Mouse (Mus musculus) mammary gland, adult 2 months (tissue): Measurements from ENCODE around the gene Bcar1. TPM values are rescaled to one million over a fixed set of nuclear protein-coding genes. Genes with fewer than 3 reads are reported as not detected.

Experiments used
- polyA plus RNA-seq: library from polyadenylated mRNA; depleted of rRNA; stranded (reverse); fragments of >200 nt; gene quantifications from 2 replicates; pipeline ENCODE4 v1.2.3, GENCODE M21; 2012; ENCODE audit warnings: low replicate concordance; rRNA removed

Bcar1 gene
- polyA plus RNA-seq: 60.5 and 75.5 TPM in 2 replicates

DNA sequence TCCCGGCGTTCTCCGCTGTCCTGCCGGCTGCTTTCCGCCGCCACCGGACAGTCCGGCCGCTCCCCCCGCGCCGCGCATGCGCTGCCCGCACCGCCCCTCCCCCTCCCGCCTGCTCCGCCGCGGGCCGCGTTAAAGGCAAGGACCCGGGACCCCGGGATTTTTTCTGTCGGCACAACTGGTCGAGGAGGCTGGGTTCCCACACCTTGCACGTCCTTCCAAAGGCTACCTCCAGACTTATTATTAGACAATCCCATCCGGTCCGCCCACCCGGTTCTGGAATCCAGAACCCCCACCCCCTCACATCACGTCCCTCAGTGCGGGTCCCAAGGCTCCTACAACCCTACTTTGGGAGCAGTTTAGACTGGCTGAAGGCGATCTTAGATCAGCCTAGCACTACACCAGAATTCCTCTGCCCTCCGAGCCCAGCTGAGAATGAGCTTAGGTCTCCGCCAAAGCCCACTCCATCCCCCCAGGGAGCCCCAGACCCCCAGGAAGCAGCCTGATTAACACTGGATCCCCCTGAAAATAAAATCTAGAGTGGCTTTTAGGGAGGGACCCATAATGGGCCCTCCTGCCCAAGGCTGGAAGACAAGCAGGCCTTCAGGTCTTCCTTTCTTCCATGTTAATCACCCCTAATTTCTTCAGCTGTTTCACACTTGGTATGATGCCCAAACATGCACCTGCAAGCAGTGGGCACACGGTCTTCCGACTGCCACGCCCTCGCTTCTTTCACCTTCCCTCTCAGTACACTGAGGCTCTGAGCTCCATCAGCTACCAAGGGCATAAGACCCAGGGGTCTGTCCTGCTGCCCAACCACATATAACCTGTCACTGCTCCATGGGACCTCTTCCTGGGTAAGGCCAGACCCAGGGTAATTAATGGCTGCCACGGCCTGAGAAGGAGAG lies at the start of gene Bcar1:
Gene Bcar1, minus strand, starts transcription at position 18 of the 905 bp plus-strand sequence.

DNA sequence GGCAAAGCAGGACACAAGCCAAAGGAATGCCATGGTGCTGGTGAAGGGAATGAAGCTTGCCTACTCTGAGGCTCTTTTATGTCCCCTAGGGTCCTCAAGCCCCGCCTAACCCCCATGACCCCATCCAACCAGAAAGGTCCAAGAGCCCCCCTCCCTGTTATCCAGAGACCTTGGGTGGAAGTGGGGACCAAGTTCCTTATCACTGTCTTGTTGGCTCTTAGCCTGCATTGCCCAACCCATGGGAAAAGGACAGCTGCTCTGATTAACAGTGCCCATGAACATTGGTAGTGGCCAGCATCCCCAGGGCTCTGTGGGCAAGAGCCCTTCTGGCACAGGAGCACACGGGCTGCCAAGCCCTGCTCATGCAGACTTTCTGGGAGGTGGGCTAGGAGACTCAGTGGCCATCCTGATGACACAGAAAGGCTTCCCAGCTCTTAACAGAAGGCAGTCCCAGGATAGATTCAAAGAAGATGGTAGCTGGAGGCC lies 52.6 kb downstream of the Bcar1 start, which contains the start of gene Ctrb1:
Gene Ctrb1, minus strand, starts transcription at position 51 of the 486 bp plus-strand sequence.

Other genes with a start within 250 kb of the Bcar1 start
- gene Wdr59, start 221.7 kb downstream of the Bcar1 start, polyA plus RNA-seq: 6.7 and 10.4 TPM in 2 replicates
- gene Znrf1, start 207.7 kb downstream of the Bcar1 start, polyA plus RNA-seq: 102 and 160 TPM in 2 replicates
- 52.1 and 55.6 TPM in 2 replicates for gene Ldhd, start 113.4 kb downstream of the Bcar1 start, polyA plus RNA-seq
- gene Zfp1, start 100.4 kb downstream of the Bcar1 start, polyA plus RNA-seq: 4.7 and 4.9 TPM in 2 replicates
- gene Ctrb1, start 52.8 kb downstream of the Bcar1 start, polyA plus RNA-seq: 0.26 and 3.7 TPM in 2 replicates
- gene Cfdp1, start 110.5 kb upstream of the Bcar1 start, polyA plus RNA-seq: 1.5 and 4.4 TPM in 2 replicates
- gene Tmem170, start 132.9 kb upstream of the Bcar1 start, polyA plus RNA-seq: 2.7 and 4.2 TPM in 2 replicates
- 0.06 and 0.27 TPM in 2 replicates for gene Chst5, start 166.6 kb upstream of the Bcar1 start, polyA plus RNA-seq
- 5.3 and 5.6 TPM in 2 replicates for gene Tmem231, start 190.1 kb upstream of the Bcar1 start, polyA plus RNA-seq
- gene Gabarapl2, start 196.9 kb upstream of the Bcar1 start, polyA plus RNA-seq: 14.1 and 53.1 TPM in 2 replicates
- 1.9 and 4.6 TPM in 2 replicates for gene Adat1, start 248.5 kb upstream of the Bcar1 start, polyA plus RNA-seq